Mouse (Mus musculus): ENCODE measurements around the gene Dmp1. TPM values are rescaled to one million over a fixed set of nuclear protein-coding genes. Genes with fewer than 3 reads are reported as not detected.

The Dmp1 gene
- polyA plus RNA-seq, 1 experiment from 2014 or later = 0.44 TPM

DNA sequence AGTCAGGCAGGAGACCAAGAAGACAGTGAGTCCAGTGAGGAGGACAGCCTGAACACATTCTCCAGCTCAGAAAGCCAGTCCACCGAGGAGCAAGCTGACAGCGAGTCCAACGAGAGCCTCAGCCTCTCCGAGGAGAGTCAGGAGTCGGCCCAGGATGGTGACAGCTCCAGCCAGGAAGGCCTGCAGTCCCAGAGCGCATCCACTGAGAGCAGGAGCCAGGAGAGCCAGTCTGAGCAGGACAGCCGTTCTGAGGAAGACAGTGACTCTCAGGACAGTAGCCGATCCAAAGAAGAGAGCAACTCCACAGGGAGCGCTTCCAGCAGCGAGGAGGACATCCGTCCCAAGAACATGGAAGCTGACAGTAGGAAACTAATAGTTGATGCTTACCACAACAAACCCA, 10.1 kb downstream of the Dmp1 start:
- no peak overlapping the region for H3K4me3 ChIP-seq
- no peak for ATAC-seq (ENCODE audit: low FRiP score, low read depth)
- H3K27ac ChIP-seq = no peak overlapping the region
- H3K4me2 ChIP-seq (replicated peaks) = no peak overlapping the region
- no peaks in the 10 kb centered on the region for H3K36me3 ChIP-seq
- WGBS = 79% methylated on average over 11 of the region's 11 CpGs
- no peaks in the 10 kb centered on the region for H3K27me3 ChIP-seq (replicated peaks)
- H3K9me3 ChIP-seq = no peaks in the 10 kb centered on the region
- H3K9ac ChIP-seq = no peak overlapping the region
- no peaks in the 10 kb centered on the region for H3K4me1 ChIP-seq

GRCm38 (mm10) chr5:104218926-104219325, 16.5 kb downstream of the Dmp1 start:
- 38% methylated on average over 5 of the region's 5 CpGs for WGBS
- no peak overlapping the region for H3K4me2 ChIP-seq (replicated peaks)
- ATAC-seq (ENCODE audit: low FRiP score, low read depth) = no peak

DNA sequence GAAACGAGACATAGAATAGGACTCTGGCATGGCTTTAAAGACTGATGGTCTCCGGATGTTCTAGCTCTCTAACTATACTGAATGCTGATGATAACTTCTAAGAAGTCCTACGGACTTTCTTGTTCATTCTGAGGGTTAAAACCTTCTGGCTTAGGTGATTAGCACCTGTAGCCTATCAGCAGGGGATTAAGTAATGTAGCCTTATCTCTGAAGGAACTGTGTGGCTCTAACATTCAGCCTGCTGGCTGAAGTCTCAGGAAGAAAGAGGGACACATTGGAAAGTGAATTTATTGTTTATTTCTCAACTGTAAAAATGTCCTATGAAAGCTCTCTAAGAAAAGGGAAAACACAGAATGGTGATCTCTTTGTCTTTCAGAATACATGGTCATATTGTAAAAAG, 21.9 kb downstream of the Dmp1 start:
- Histone ChIP-seq H3K36me3 (no peaks in the 10 kb centered on the region), H3K4me1 (no peaks in the 10 kb centered on the region), H3K9me3 (no peaks in the 10 kb centered on the region), H3K27ac (no peak overlapping the region), H3K4me3 (no peak overlapping the region), H3K9ac (no peak overlapping the region), H3K4me2 (replicated peaks) (no peak overlapping the region), H3K27me3 (replicated peaks) (no peaks in the 10 kb centered on the region)
- no peak for ATAC-seq (ENCODE audit: low FRiP score, low read depth)
- 75% methylated on average over 3 of the region's 3 CpGs for WGBS

More at GRCm38 (mm10) chr5:104218926-104219325, 16.5 kb downstream of the Dmp1 start:
- Histone ChIP-seq H3K36me3 (no peaks in the 10 kb centered on the region), H3K27me3 (replicated peaks) (no peaks in the 10 kb centered on the region), H3K27ac (no peak overlapping the region), H3K4me3 (no peak overlapping the region), H3K9me3 (no peaks in the 10 kb centered on the region), H3K9ac (no peak overlapping the region), H3K4me1 (no peaks in the 10 kb centered on the region)

- Histone ChIP-seq H3K27me3 (replicated peaks) (no peaks in the 10 kb centered on the region), H3K36me3 (no peaks in the 10 kb centered on the region), H3K4me2 (replicated peaks) (no peak overlapping the region), H3K9me3 (no peaks in the 10 kb centered on the region), H3K9ac (no peak overlapping the region), H3K27ac (no peak overlapping the region), H3K4me3 (no peak overlapping the region), H3K4me1 (no peaks in the 10 kb centered on the region)
- no peak for ATAC-seq (ENCODE audit: low FRiP score, low read depth)
Observed at GRCm38 (mm10) chr5:104224750-104225149, 22.3 kb downstream of the Dmp1 start.

GRCm38 (mm10) chr5:104228497-104228896, 26.1 kb downstream of the Dmp1 start:
- H3K9ac ChIP-seq = no peak overlapping the region
- no peaks in the 10 kb centered on the region for H3K27me3 ChIP-seq (replicated peaks)
- H3K4me1 ChIP-seq = no peaks in the 10 kb centered on the region
- H3K27ac ChIP-seq = no peak overlapping the region
- H3K36me3 ChIP-seq = no peaks in the 10 kb centered on the region
- H3K4me3 ChIP-seq = no peak overlapping the region
- ATAC-seq (ENCODE audit: low FRiP score, low read depth) = no peak
- WGBS = 15% methylated on average over 1 of the region's 1 CpGs
- H3K9me3 ChIP-seq = no peaks in the 10 kb centered on the region
- no peak overlapping the region for H3K4me2 ChIP-seq (replicated peaks)

- H3K36me3 ChIP-seq = no peaks in the 10 kb centered on the region
- H3K9ac ChIP-seq = no peak overlapping the region
- H3K4me1 ChIP-seq = no peaks in the 10 kb centered on the region
- no peak for ATAC-seq (ENCODE audit: low FRiP score, low read depth)
- H3K27ac ChIP-seq = no peak overlapping the region
- no peak overlapping the region for H3K4me3 ChIP-seq
- H3K27me3 ChIP-seq (replicated peaks) = no peaks in the 10 kb centered on the region
- no peak overlapping the region for H3K4me2 ChIP-seq (replicated peaks)
- WGBS = 73% methylated on average over 8 of the region's 8 CpGs
- H3K9me3 ChIP-seq = no peaks in the 10 kb centered on the region
Observed at GRCm38 (mm10) chr5:104236741-104237140, 34.3 kb downstream of the Dmp1 start.

GRCm38 (mm10) chr5:104239674-104240378, 37.4 kb downstream of the Dmp1 start:
- Histone ChIP-seq H3K4me3 (no peak overlapping the region), H3K4me2 (replicated peaks) (no peak overlapping the region), H3K4me1 (no peaks in the 10 kb centered on the region), H3K36me3 (no peaks in the 10 kb centered on the region), H3K27ac (no peak overlapping the region), H3K9me3 (no peaks in the 10 kb centered on the region), H3K27me3 (replicated peaks) (no peaks in the 10 kb centered on the region), H3K9ac (no peak overlapping the region)
- no peak for ATAC-seq (ENCODE audit: low FRiP score, low read depth)
- WGBS = 87% methylated on average over 9 of the region's 9 CpGs

DNA sequence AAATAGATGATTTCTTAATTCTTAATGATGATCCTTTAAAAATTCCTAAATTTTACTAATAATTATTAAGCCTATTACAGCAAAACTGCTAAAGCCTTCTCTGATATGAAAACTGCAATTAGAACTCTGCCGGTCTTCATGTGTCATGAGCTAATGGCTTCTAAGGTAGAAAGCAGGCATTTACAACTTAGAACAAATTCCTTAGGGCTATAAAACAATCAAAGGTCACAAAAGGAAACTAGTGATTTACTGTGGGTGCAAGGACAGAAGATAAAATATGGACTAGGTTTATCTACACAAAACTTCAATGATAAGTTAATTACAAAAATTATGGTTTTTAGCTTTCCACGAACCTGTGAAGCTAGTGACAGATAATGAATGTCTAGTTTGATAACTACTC, 41.8 kb downstream of the Dmp1 start:
- Histone ChIP-seq H3K4me1 (no peaks in the 10 kb centered on the region), H3K27me3 (replicated peaks) (no peaks in the 10 kb centered on the region), H3K9me3 (no peaks in the 10 kb centered on the region), H3K36me3 (no peaks in the 10 kb centered on the region), H3K27ac (no peak overlapping the region), H3K9ac (no peak overlapping the region), H3K4me2 (replicated peaks) (no peak overlapping the region), H3K4me3 (no peak overlapping the region)
- 36% methylated on average over 2 of the region's 2 CpGs for WGBS
- ATAC-seq (ENCODE audit: low FRiP score, low read depth) = no peak

GRCm38 (mm10) chr5:104251811-104252210, 49.4 kb downstream of the Dmp1 start:
- no peak overlapping the region for H3K4me2 ChIP-seq (replicated peaks)
- 84% methylated on average over 5 of the region's 5 CpGs for WGBS
- no peak overlapping the region for H3K27ac ChIP-seq
- no peaks in the 10 kb centered on the region for H3K36me3 ChIP-seq
- no peak for ATAC-seq (ENCODE audit: low FRiP score, low read depth)
- H3K9ac ChIP-seq = no peak overlapping the region
- H3K9me3 ChIP-seq = no peaks in the 10 kb centered on the region
- no peak overlapping the region for H3K4me3 ChIP-seq
- no peaks in the 10 kb centered on the region for H3K4me1 ChIP-seq
- H3K27me3 ChIP-seq (replicated peaks) = no peaks in the 10 kb centered on the region

- Histone ChIP-seq H3K4me2 (replicated peaks) (no peak overlapping the region), H3K36me3 (no peaks in the 10 kb centered on the region), H3K27me3 (replicated peaks) (no peaks in the 10 kb centered on the region), H3K9ac (no peak overlapping the region), H3K4me1 (no peaks in the 10 kb centered on the region), H3K9me3 (no peaks in the 10 kb centered on the region), H3K27ac (no peak overlapping the region), H3K4me3 (no peak overlapping the region)
- WGBS = 65% methylated on average over 3 of the region's 3 CpGs
- no peak for ATAC-seq (ENCODE audit: low FRiP score, low read depth)
Observed at GRCm38 (mm10) chr5:104256585-104256984, 54.2 kb downstream of the Dmp1 start.

- WGBS = 79% methylated on average over 4 of the region's 4 CpGs
- Histone ChIP-seq H3K9me3 (no peaks in the 10 kb centered on the region), H3K4me3 (no peak overlapping the region), H3K27ac (no peak overlapping the region), H3K4me2 (replicated peaks) (no peak overlapping the region), H3K36me3 (no peaks in the 10 kb centered on the region), H3K27me3 (replicated peaks) (no peaks in the 10 kb centered on the region), H3K9ac (no peak overlapping the region), H3K4me1 (no peaks in the 10 kb centered on the region)
- ATAC-seq (ENCODE audit: low FRiP score, low read depth) = no peak
Observed at GRCm38 (mm10) chr5:104261908-104262461, 59.6 kb downstream of the Dmp1 start.

GRCm38 (mm10) chr5:104263014-104263776, 60.8 kb downstream of the Dmp1 start:
- Histone ChIP-seq H3K27ac (no peak overlapping the region), H3K4me2 (replicated peaks) (no peak overlapping the region), H3K36me3 (no peaks in the 10 kb centered on the region), H3K4me3 (no peak overlapping the region), H3K4me1 (no peaks in the 10 kb centered on the region), H3K27me3 (replicated peaks) (no peaks in the 10 kb centered on the region), H3K9ac (no peak overlapping the region), H3K9me3 (no peaks in the 10 kb centered on the region)
- no peak for ATAC-seq (ENCODE audit: low FRiP score, low read depth)
- 82% methylated on average over 13 of the region's 13 CpGs for WGBS
